Mouse (Mus musculus) CH12.LX (cell line): ENCODE results near the gene Wdr78. TPM values are rescaled to one million over a fixed set of nuclear protein-coding genes. Genes with fewer than 3 reads are reported as not detected.

Experiments used
- DNase-seq: peaks from one replicate; pipeline ENCODE4 v3.0.0-alpha.2; 2013; ENCODE audit errors: extremely low read depth
- H3K27ac ChIP-seq: 2 replicates; pipeline ENCODE4 v1.5.1; 2012; ENCODE audit warnings: low read depth, mild to moderate bottlenecking, control low read depth, moderate library complexity; ENCODE audit not compliant: insufficient read depth
- H3K27me3 ChIP-seq: replicated peaks from 2 replicates; pipeline ENCODE3; 2012; ENCODE audit warnings: inconsistent platforms
- H3K36me3 ChIP-seq, 2 experiments: replicated peaks in 1 of 2; 2 replicates each; pipeline versions ENCODE3 to v1.6.1; 2012; ENCODE audit warnings: inconsistent platforms in 1 of 2, low read length in 1 of 2, mild to moderate bottlenecking in 1 of 2, mixed read lengths in 1 of 2, moderate library complexity in 1 of 2; ENCODE audit not compliant: control insufficient read depth in 1 of 2, insufficient read depth in 1 of 2
- H3K4me1 ChIP-seq, 2 experiments: 2 replicates each; pipeline ENCODE4 v1.6.1; 2012; ENCODE audit warnings: inconsistent platforms in 1 of 2, moderate library complexity in 1 of 2; ENCODE audit not compliant: insufficient read depth in 2 of 2, control insufficient read depth in 1 of 2
- H3K4me2 ChIP-seq: 2 replicates; pipeline ENCODE4 v1.6.1; 2012; ENCODE audit warnings: low read depth, mild to moderate bottlenecking, control low read depth; ENCODE audit not compliant: poor library complexity, insufficient read depth, severe bottlenecking
- H3K4me3 ChIP-seq, 3 experiments: fragments of 150-350 bp in 1 of 3; sonication (generic) in 1 of 3; replicated peaks in 1 of 3; 2 replicates each; pipeline versions ENCODE3 to v1.5.1; 2011 to 2012; ENCODE audit warnings: low read depth in 2 of 3, low read length in 2 of 3, mild to moderate bottlenecking in 2 of 3, moderate library complexity in 2 of 3, control low read depth in 1 of 3, improper control_type of control experiment in 1 of 3, inconsistent platforms in 1 of 3, mixed read lengths in 1 of 3; ENCODE audit not compliant: poor library complexity in 1 of 3
- H3K79me2 ChIP-seq: replicated peaks from 2 replicates; pipeline ENCODE4 v1.6.1; 2012; ENCODE audit warnings: mild to moderate bottlenecking, moderate library complexity; ENCODE audit not compliant: control insufficient read depth, poor library complexity, insufficient read depth, severe bottlenecking; ENCODE audit errors: extremely low read depth
- H3K9ac ChIP-seq: 2 replicates; pipeline ENCODE4 v1.6.1; 2012; ENCODE audit warnings: low read depth, mild to moderate bottlenecking, control low read depth, moderate library complexity; ENCODE audit not compliant: insufficient read depth
- H3K9me3 ChIP-seq: replicated peaks from 2 replicates; pipeline ENCODE3; 2012; ENCODE audit warnings: low read length, inconsistent platforms, mixed read lengths
- CHD1 ChIP-seq: IDR thresholded peaks from 2 replicates; pipeline ENCODE4 v1.6.1; 2012; ENCODE audit warnings: low read depth, low read length, improper control_type of control experiment, inconsistent platforms
- CHD2 ChIP-seq: IDR thresholded peaks from 2 replicates; pipeline ENCODE4 v1.6.1; 2011; ENCODE audit warnings: low read length, improper control_type of control experiment
- CTCF ChIP-seq, 2 experiments: IDR thresholded peaks in 1 of 2; conservative IDR thresholded peaks in 1 of 2; 2 replicates each; pipeline ENCODE4 v1.5.1; 2011 to 2012; ENCODE audit warnings: low read depth in 2 of 2, low read length in 2 of 2, improper control_type of control experiment in 1 of 2, inconsistent platforms in 1 of 2, mild to moderate bottlenecking in 1 of 2, moderate library complexity in 1 of 2
- ELF1 ChIP-seq: IDR thresholded peaks from 2 replicates; pipeline ENCODE4 v1.6.1; 2014; ENCODE audit warnings: low read depth, mild to moderate bottlenecking, inconsistent platforms, low read length, improper control_type of control experiment
- EP300 ChIP-seq: IDR thresholded peaks from 2 replicates; pipeline ENCODE4 v1.6.1; 2011; ENCODE audit warnings: low read length, improper control_type of control experiment
- GABPA ChIP-seq: IDR thresholded peaks from 2 replicates; pipeline ENCODE4 v1.6.1; 2012; ENCODE audit warnings: low read depth, low read length, improper control_type of control experiment, inconsistent platforms; ENCODE audit not compliant: insufficient replicate concordance
- HCFC1 ChIP-seq: IDR thresholded peaks from 2 replicates; pipeline ENCODE4 v1.6.1; 2012; ENCODE audit warnings: low read depth, mild to moderate bottlenecking, inconsistent platforms, low read length, improper control_type of control experiment
- IRF4 ChIP-seq: IDR thresholded peaks from 2 replicates; pipeline ENCODE4 v1.6.1; 2014; ENCODE audit warnings: low read depth, mild to moderate bottlenecking, inconsistent platforms, low read length, improper control_type of control experiment
- JUN ChIP-seq: IDR thresholded peaks from 2 replicates; pipeline ENCODE4 v1.6.1; 2011; ENCODE audit warnings: low read depth, mild to moderate bottlenecking, low read length, improper control_type of control experiment, moderate library complexity; ENCODE audit not compliant: insufficient read depth
- KAT2A ChIP-seq: IDR thresholded peaks from 2 replicates; pipeline ENCODE4 v1.6.1; 2012; ENCODE audit warnings: low read length, improper control_type of control experiment, inconsistent platforms; ENCODE audit not compliant: insufficient replicate concordance
- MXI1 ChIP-seq: IDR thresholded peaks from 2 replicates; pipeline ENCODE4 v1.6.1; 2011; ENCODE audit warnings: mild to moderate bottlenecking, low read depth, low read length, improper control_type of control experiment
- MYC ChIP-seq: IDR thresholded peaks from 2 replicates; pipeline ENCODE4 v1.6.1; 2011; ENCODE audit warnings: low read depth, mild to moderate bottlenecking, improper control_type of control experiment, low read length
- PAX5 ChIP-seq: IDR thresholded peaks from 2 replicates; pipeline ENCODE4 v1.6.1; 2012; ENCODE audit warnings: low read length, inconsistent platforms, mixed read lengths
- RAD21 ChIP-seq: IDR thresholded peaks from 2 replicates; pipeline ENCODE4 v1.6.1; 2011; ENCODE audit warnings: low read depth, mild to moderate bottlenecking, low read length, improper control_type of control experiment, moderate library complexity
- RCOR1 ChIP-seq: conservative IDR thresholded peaks from 2 replicates; pipeline ENCODE4 v1.6.1; 2012; ENCODE audit warnings: low read depth, mild to moderate bottlenecking, inconsistent platforms, low read length, improper control_type of control experiment
- SIN3A ChIP-seq: IDR thresholded peaks from 2 replicates; pipeline ENCODE4 v1.6.1; 2012; ENCODE audit warnings: low read length, improper control_type of control experiment, inconsistent platforms
- TCF12 ChIP-seq: IDR thresholded peaks from 2 replicates; pipeline ENCODE4 v1.6.1; 2014; ENCODE audit warnings: low read depth, mild to moderate bottlenecking, inconsistent platforms, low read length, improper control_type of control experiment
- USF2 ChIP-seq: conservative IDR thresholded peaks from 2 replicates; pipeline ENCODE4 v1.6.1; 2011; ENCODE audit warnings: low read depth, low read length, improper control_type of control experiment
- ZKSCAN1 ChIP-seq: IDR thresholded peaks from 2 replicates; pipeline ENCODE4 v1.6.1; 2012; ENCODE audit warnings: low read depth, inconsistent platforms, low read length, improper control_type of control experiment, borderline replicate concordance
- ZMIZ1 ChIP-seq: IDR thresholded peaks from 2 replicates; pipeline ENCODE4 v1.6.1; 2012; ENCODE audit warnings: low read depth, mild to moderate bottlenecking, inconsistent platforms, low read length, improper control_type of control experiment
- ZNF384 ChIP-seq: IDR thresholded peaks from 2 replicates; pipeline ENCODE4 v1.6.1; 2012; ENCODE audit warnings: low read depth, low read length, improper control_type of control experiment, inconsistent platforms
- dilution Hi-C: fragments of 300-500 bp; cut with MboI; formaldehyde crosslinking; loops from 2 replicates; pipeline ENCODE4 v1.14.3; 2020; ENCODE audit warnings: low sequenced_read_pairs; ENCODE audit not compliant: extremely low pct_unique_long_range_greater_than_20kb, extremely low pct_ligation_motif_present
- in situ Hi-C: fragments of 300-500 bp; cut with MboI; formaldehyde crosslinking; loops from 3 replicates; pipeline ENCODE4 v1.14.3; 2019; ENCODE audit warnings: low sequenced_read_pairs, low pct_ligation_motif_present, low pct_unique_long_range_greater_than_20kb, mixed read lengths
- polyA plus RNA-seq: library from polyadenylated mRNA; unstranded; fragments of >175 nt; gene quantifications from 2 replicates; pipeline ENCODE4 v1.2.1, GENCODE M21; 2012; ENCODE audit warnings: low read depth; ENCODE audit not compliant: insufficient read length
- total RNA-seq, 2 experiments: library from RNA; depleted of rRNA; stranded (reverse); fragments of 300-350 nt in 1 of 2; fragments of >200 nt in 1 of 2; gene quantifications; 2 replicates each; pipeline ENCODE4 v1.2.3; 2012 to 2014

The Wdr78 gene
- total and polyA plus RNA-seq, 3 experiments: 0.29 to 1.1 (median 0.63) TPM

DNA sequence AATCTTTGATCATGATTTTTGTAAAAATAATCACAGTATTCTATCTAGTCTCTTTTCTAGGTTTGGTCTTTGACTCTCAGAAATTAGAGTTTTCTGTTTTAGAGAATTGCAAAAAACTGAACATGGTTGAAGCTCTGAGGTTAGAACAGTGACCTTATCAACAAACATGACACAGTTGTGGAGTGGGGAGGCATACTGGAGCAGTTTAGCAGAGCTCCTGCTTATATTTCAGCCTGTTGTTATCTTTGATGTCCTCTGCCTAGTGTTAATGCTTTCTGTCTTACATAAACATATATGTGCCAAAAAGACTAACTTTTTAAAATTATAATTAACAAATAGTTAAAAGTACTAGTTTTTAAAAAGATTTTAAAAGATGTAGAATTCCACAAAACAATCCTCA, 9.3 kb upstream of the Wdr78 start:
- TF ChIP-seq SIN3A (no peak), ZNF384 (0 out of 2 replicates have a peak, but pooled peaks have one; percentile 1)

GRCm38 (mm10) chr4:103123086-103123485, 8.7 kb upstream of the Wdr78 start:
- peaks cover 0 to 8% of the 10 kb centered on the region in 2 experiments for H3K36me3 ChIP-seq
- H3K27me3 ChIP-seq: no peaks in the 10 kb centered on the region
- peaks cover 5 to 56% of the 10 kb centered on the region in 2 experiments; a peak in 3 of 4 replicates for H3K4me1 ChIP-seq
- DNase-seq: peak; percentile 31
- peak overlapping the region; percentile 90 for H3K4me2 ChIP-seq
- H3K79me2 ChIP-seq: peaks cover 51% of the 10 kb centered on the region
- peak overlapping the region; percentile 34 to 42 (median 38) for H3K4me3 ChIP-seq
- in situ Hi-C loops (no loop called here), dilution Hi-C loops (no loop called here)
- H3K27ac ChIP-seq: no peak overlapping the region
- H3K9me3 ChIP-seq: no peaks in the 10 kb centered on the region
- TF ChIP-seq TCF12 (no peak), ZKSCAN1 (no peak), ZNF384 (peak; percentile 43), ZMIZ1 (no peak), PAX5 (no peak), RAD21 (no peak), USF2 (no peak), GABPA (no peak), ELF1 (no peak), CTCF (conservative IDR thresholded peaks at IDR 0.05 in 1 of 2, IDR thresholded peaks at IDR 0.05 in 1 of 2; ENCODE audit: low read depth in 2 of 2, low read length in 2 of 2) (no peak), MYC (no peak), CHD2 (no peak), RCOR1 (no peak), JUN (no peak), KAT2A (no peak), MXI1 (no peak), HCFC1 (no peak), EP300 (peak; percentile 20; the same call in 1 of the 2 replicates), IRF4 (no peak), CHD1 (no peak), SIN3A (0 out of 2 replicates have a peak, but pooled peaks have one; percentile 14)
- H3K9ac ChIP-seq: peak overlapping the region; percentile 78

More for the DNA sequence above, 9.3 kb upstream of the Wdr78 start:
- no peaks in the 10 kb centered on the region for H3K9me3 ChIP-seq
- dilution Hi-C loops: no loop called here
- H3K4me1 ChIP-seq: peaks cover 5 to 57% of the 10 kb centered on the region in 2 experiments; a peak in 3 of 4 replicates
- H3K4me2 ChIP-seq: no peak overlapping the region
- no peak overlapping the region for H3K9ac ChIP-seq
- no peak for DNase-seq
- H3K27me3 ChIP-seq: no peaks in the 10 kb centered on the region
- in situ Hi-C loops: no loop called here
- no peak overlapping the region for H3K27ac ChIP-seq
- H3K36me3 ChIP-seq: peaks cover 0 to 9% of the 10 kb centered on the region in 2 experiments
- peaks cover 51% of the 10 kb centered on the region for H3K79me2 ChIP-seq
- no peak overlapping the region for H3K4me3 ChIP-seq
